Mouse (Mus musculus) regulatory T cell (primary cell): ENCODE data around the gene Mycbp.

Experiments used
- in situ Hi-C: fragments of 300-600 bp; cut with MboI, MseI; formaldehyde crosslinking; loops from one replicate; pipeline ENCODE4 v1.15.1; 2025; ENCODE audit warnings: high pct_unique_total_duplicates

The Mycbp gene

DNA sequence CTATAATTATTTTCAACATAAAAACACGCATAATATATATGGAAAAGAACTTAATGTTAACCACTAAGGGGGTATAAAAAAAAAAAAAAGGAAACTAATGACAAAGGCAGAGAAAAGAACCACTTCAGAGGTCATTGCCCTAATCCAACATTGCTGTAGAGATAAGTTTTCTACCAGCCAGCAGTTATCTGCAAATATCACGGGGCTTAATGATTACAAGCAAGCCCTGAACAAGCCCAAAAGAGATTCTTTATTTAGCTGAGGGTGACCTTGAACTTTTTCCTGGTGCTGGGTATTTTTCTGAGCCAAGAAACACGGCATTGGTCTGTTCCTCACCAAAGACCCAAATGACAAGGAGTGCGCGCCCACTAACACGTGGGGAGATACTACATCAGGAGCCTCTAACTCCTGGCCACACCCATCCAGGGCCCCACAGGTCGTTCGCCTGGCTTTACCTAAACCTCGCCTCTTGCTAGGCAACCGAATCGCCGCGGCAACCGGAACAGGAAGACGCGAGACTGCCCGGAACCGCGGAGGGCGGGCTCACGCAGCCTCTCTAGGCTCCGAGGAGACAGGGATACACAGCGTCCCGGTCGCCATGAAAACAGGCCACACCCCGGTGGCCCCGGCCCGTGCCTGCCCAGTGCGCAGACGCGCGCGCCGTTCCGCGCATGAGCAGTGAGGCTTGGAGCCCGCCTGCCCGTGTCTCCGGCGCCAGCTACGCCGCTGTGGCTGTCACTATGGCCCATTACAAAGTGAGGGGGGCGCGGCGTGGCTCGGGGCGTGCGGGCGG, at the start of gene Mycbp:
Gene Mycbp, plus strand, starts transcription at position 500 of the 793 bp plus-strand sequence.
- in situ Hi-C loops = loop anchor here (10.0 to 25.0 kb wide), 3 partner anchors 330 to 1042 kb away; partner anchors contain the start of genes 1110065P20Rik, Maneal and Yrdc

DNA sequence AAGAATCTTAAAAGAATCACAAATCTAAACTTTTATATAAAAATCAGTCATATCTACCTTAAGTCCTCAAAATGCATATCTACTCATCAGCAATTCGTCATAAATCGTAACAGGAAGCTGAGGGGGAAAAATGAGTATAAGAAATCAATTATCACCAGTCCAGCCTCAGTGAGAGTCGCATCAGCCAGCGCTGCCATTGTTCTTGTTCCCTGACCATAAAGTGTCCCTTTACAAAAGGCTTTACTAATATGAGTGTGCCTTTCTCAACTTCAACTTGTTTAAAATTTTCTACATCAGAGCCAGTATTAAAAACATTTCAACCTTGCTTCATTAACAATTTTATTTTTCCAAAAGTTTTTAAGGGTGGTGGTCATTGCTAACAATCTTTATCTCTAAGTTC, 47.7 kb upstream of the Mycbp start:
- in situ Hi-C loops = no loop called here

DNA sequence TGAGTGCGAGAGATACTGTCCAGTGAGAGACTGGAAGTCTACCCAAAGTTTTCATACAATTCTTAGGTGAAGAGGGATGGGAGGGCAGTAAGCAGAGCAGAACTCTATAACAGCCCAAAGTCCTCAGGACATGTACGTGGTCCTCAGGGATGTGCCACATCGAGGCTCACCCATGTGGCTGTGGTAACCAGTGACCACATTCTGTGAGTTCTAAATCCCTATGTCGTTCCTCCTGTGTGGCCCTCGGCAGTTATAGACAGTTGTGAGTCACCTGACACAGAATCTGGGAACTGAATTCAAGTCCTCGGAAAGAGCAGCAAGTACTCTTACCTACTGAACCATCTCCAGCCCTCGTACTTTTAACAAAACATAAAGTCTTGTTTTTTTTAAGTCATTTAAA, 46.5 kb upstream of the Mycbp start:
- in situ Hi-C loops = no loop called here

DNA sequence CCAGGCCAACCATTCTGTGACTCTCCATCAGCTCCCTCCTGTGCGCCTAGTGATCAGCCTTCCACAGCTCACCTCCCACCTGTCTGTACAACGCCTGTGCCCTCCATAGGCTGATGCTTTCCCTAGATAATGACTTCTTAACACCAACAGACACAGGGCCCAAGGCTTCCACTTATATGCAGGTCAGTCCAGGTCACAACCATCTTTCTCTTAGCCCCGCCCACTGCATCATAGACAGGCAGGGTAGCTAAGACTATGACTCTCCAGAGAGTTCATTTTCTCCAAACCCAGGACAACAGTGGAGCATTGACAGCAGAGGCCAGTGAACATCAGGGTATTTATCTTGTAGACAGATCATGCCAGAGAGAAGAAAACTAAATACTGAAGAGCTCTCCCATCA, 45.3 kb upstream of the Mycbp start, which contains the start of gene 4933427I04Rik:
Gene 4933427I04Rik, plus strand, starts transcription at position 301 of the 400 bp plus-strand sequence.
- in situ Hi-C loops = no loop called here

DNA sequence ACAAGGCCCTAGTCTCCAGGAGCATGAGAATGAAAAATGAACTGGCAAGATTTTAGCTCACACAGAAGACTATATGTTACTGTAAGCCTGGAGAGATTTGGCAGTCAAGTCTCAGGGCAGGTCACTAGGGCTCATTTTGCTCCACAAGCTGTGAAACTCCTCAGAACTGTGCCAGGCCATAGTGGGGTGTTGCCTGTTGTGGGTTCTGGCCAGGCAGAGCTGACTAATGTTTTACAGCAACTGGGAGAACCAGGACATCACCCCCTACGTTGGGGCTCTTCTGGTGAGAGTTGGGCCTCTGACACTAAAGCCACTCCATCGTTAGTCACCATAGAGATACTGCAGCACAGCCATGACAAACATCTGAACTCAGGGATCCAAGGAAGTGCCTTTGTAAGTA, 44.8 kb upstream of the Mycbp start:
- in situ Hi-C loops = no loop called here

DNA sequence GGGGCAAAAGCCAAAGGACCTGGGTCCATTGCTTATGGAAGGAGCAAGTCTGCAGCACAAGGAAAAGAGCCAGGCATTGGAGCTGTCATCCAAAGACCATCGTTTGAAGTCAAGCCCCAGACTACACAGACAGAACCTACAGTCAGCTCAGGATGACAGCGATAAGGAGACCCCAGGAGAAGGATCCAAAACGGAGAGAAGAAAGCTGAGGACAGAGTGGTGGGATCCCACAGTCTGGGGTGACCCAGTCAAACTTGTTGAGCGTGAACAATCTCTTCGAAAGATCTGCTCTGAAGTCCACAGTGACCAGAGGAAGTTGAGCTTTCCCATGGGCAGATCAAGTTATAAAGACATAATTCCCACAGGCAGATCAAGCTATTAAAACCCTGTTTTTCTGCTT, 44.0 kb upstream of the Mycbp start:
- in situ Hi-C loops = no loop called here

DNA sequence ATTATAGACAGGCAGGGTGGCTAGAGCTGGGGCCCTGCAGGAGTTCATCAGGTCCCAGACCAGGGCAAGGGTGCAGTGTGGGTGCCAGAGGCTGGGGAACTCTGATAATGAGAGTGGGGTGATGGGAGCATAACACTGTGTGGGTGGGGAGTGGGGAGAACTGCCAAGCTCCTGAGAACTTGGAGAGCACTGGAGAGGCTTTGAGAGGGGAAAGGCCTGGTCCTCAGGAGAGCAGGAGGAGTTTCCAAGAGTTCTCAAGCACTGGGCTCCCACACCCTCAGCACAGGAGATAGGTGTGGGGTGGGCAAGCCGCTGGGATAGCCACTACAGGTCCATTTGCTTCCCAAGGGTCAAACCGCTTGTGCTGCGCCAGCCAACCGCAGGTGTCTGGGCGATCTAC, 10.9 kb upstream of the Mycbp start:
- in situ Hi-C loops = no loop called here

DNA sequence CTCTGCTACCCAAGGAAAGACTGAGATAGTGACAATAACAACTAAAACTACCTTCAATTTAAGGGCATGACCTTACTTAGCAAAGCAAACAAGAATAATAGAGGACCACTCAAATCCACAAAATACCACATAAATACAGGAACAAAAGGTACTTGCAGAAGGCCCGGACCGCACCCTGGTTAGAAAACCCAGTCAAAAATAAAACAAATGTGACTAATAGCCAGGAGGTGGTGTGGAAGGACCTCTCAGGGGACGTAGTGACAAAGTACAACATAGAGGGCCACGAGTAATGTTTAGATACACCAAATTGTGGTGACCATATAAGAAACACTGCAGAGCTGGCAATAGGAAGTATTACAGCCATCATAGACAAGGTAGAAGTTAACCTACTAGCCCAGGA, 10.3 kb upstream of the Mycbp start:
- in situ Hi-C loops = no loop called here

DNA sequence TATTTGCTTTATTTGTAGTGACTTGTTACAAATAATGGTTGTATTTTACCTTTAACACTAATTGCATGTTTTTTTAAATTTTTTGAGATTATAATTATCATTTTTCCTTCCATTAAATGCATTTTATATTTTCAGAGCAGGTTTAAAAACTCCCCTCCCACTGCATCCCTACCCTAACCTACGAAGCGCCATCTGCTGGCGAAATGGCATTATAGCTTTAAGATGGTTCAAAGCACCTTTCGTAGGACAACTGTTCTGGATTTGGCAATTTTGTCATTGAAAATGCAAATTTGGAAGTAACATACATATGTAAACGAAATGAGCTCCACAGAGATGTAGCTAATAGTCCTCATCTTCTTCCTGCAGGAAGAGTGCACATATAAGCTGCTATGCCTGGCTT, 5.9 kb upstream of the Mycbp start:
- in situ Hi-C loops = loop anchor here (5.0 kb wide), 1 partner anchor 761 kb away; the partner anchor contains the start of gene Ppie

DNA sequence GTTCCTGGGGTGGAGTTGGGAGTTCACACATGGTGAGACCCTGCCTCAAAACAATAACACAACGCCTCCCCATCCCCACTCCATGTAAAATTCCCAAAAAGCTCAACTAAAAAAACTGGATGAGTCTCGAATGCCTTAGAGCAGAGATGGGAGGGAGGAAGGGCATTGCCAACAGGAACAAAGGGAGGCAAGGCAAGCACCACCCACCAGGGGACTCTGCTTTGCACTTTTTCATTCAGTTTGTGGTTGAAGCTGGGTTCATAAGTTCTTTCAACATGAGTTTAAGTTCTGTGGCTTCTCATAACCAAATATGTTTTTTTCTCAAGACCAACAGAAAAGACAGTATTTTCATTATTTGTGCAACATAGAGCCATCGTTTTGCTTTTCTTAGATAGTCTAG, 1.2 kb upstream of the Mycbp start:
- in situ Hi-C loops = loop anchor here (10.0 to 25.0 kb wide), 3 partner anchors 329 to 1041 kb away; partner anchors contain the start of genes 1110065P20Rik, Maneal and Yrdc

DNA sequence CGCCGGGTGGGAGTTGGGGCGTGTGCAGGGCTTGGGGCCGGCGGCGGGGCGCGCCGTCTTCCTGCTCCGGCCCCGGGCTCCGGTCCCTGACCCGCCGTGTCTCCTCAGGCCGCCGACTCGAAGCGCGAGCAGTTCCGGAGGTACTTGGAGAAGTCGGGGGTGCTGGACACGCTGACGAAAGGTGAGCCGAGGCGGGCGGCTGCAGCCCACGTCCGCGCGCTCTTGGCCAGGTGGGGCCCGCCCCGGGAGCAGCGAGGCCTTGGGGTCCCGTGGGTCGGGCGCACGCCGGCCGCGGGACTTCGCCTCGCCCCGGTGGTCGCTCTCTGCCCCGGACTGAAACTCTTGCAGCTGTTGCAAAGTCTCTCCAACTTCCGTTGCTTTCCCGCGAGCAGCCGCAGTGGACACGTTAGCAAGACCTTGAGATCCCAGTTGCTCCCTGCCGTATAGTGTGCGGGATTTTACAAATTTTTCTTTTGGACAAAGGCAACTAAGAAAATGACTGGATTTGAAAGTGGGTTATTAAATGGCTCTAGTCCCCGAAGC, 565 bp downstream of the Mycbp start:
- in situ Hi-C loops = loop anchor here (10.0 to 25.0 kb wide), 3 partner anchors 330 to 1043 kb away; partner anchors contain the start of genes 1110065P20Rik, Maneal and Yrdc

DNA sequence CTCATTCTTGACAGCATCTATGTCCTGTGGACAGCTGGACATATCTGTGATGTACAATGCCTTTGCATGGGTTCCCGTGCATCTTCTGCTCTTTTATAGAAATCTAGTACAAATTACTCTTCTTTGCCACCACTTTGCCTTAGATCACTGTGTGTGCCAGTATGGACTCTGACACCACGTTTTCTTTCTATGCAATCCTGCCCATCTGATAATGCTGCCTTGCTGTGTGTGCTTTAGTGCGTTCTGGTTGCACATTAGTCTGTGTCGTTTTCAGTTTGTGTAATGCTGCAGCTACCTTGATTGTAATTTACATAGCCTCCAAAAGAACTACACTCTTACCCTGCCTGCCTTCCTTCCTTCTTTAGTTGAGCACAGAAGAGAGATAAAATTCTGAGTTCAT, 6.9 kb downstream of the Mycbp start:
- in situ Hi-C loops = loop anchor here (25.0 kb wide), 2 partner anchors 951 to 1049 kb away; partner anchors contain the start of genes 1110065P20Rik, Maneal and Yrdc

DNA sequence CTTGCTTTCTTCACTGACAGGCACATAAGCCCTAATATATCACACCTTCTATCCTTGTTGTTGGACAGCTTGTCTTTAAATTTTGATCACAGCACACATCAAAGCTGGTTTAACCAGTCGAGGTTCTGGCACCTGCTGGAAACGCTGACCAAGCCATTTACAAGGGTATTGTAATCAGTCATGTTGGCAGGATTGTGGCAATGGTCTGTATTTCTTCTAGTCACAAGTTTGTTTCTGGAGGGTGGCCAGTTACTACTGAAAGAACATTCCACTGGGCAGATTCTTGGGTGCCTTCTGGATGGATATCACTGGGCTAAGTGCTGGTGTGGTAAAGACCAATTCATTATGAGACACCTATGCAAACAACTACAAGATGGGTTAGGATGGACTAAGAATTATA, 7.8 kb downstream of the Mycbp start:
- in situ Hi-C loops = loop anchor here (25.0 kb wide), 2 partner anchors 950 to 1050 kb away; partner anchors contain the start of genes 1110065P20Rik, Maneal and Yrdc

DNA sequence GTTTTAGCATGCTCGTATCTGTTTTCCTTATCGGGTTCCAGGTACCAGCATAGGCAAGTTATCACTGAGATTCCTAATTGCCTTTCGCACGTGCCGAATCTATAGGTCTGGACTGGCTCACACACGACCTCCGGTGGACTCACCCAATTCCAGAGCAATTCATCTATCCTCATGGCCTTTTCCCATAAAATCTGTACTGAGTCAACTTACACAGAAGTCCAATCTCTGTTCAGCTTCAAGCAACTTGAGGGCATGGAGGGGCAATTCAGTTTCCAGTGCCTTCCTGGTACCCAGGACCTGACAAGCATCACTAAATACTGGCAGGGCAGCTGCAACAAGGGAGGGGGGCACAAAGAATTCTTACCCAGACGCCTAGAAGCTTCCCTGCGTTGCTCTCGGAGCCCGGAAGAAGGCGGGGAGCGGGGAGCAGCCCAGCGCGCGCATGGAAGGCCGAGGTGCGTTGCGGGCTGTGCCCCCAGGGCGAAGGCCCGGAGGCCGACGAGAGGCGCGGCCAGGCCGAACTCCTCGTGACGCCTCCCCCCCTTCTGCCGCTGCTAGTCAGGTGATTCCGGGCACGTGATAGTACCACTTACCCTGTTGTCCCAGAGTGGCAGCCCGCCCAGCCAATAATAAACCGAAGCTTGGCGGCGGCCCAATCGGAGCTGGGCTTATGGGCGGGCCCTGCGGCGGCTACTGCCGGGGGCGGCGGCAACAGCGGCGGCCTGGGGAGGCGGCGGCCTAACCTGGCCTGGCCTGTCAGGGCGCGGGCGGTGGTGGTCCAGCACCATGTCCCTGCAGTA, 12.3 kb downstream of the Mycbp start, which contains the start of gene Rragc:
Gene Rragc, plus strand, starts transcription at position 699 of the 800 bp plus-strand sequence.
- in situ Hi-C loops = loop anchor here (25.0 kb wide), 2 partner anchors 945 to 1055 kb away; partner anchors contain the start of genes 1110065P20Rik, Maneal and Yrdc

DNA sequence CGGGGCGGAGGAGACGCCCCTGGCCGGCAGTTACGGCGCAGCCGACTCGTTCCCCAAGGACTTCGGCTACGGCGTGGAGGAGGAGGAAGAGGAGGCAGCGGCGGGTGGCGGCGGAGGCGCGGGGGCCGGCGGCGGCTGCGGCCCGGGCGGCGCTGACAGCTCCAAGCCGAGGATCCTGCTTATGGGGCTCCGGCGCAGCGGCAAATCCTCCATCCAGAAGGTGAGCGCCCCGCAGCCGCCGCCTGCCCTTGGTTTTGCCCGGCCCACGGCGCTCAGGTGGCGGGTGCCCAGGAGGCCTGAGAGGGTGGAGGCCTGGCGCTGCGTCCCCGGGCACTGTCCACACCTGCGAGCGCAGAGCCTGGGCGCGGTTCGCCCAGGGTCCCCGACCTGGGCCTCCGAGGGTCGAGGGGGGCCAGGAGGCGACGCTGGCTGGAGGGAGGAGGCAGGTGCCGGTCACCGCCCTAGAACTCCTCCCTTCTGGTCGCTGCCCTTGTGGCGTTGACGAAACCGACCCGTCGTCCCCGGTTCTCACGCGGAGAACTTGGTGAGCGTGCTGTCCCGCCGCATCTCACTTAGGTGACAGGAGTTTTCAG, 13.0 kb downstream of the Mycbp start, which contains the start of gene 4930535I16Rik:
Gene 4930535I16Rik, minus strand, starts transcription at position 475 of the 593 bp plus-strand sequence.
- in situ Hi-C loops = loop anchor here (25.0 kb wide), 2 partner anchors 945 to 1055 kb away; partner anchors contain the start of genes 1110065P20Rik, Maneal and Yrdc

DNA sequence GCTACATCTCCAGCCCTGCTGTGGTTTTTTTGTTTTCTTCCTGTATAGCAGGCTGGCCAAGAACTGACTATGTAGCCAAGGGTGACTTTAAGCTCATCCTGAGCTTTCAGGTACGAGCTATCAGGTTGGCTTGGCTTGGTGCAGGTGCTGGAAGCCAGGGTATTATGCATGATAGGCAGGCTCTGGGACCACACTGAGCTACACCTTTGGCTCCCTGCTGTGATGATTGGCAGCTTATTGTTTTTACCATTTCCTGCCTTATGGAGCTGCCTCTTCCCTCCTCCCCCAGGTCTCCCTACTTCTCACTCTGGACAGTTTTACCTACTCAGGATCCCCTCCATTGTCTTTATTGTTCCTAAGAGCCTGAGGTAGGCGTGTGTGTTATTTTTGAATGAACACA, 14.2 kb downstream of the Mycbp start:
- in situ Hi-C loops = loop anchor here (25.0 kb wide), 2 partner anchors 943 to 1057 kb away; partner anchors contain the start of genes 1110065P20Rik, Maneal and Yrdc

DNA sequence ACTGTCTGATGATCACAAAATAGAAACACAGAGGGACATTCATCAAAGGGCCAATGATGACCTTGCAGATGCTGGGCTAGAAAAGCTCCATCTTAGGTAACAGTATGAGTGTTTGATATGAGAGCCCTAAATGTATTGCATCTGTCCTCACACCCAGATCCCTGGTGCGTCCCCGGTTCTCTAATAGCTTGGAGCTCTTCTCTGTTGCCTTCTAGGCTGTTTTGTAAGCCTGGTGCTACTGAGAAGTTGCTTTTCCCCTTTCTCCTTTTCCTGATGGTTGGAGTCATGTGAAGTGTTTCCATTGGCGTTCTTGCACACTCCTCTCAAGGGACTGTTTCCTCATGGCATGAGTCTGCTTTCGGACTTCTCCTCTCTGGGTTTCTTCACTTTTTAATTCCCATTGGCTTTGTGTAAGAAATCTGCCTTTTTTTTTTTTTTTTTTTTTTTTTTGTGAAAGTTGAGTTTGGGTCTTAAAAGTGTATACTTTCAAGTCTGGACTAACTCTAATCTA, 16.5 kb downstream of the Mycbp start:
- in situ Hi-C loops = loop anchor here (10.0 to 25.0 kb wide), 3 partner anchors 764 to 1059 kb away; partner anchors contain the start of genes 1110065P20Rik, Maneal and Yrdc

DNA sequence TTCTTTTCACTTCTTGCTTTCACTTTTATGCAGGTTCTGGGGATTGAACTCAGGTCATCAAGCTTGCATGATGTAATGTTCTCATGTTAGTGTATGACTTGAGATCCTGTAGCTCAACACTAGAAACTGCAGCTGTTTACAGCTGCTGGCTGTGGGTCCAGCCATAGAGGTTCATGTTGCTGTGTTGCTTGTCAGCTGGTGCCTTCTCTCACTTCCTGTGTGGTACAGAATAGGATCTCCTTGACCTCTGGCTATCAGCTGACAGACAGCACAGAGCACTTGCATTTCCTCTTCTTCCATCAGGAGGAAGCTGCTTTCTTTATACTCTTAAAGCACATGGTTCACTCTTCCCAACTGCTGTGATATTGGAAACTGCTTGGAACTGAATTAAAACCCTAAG, 23.3 kb downstream of the Mycbp start:
- in situ Hi-C loops = loop anchor here (10.0 kb wide), 1 partner anchor 757 kb away; no protein-coding TSS in a partner anchor

DNA sequence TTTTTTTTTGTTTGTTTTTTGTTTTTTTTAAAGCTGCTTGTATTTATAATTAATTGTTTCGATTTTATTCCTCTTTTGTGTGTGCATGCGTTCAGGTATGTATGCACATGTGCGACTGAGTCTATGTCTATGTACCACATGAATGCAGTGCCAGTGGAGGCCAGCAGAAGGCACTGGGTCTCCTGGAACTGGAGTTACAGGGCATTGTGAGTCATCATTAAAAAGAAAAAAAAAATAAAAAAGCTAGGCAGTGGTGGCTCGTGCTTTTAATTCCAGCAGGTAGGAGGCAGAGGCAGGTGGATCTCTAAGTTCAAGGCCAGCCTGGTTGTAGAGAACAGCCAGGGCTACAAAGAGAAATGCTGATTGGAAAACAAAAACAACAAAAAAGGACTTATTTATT, 25.4 kb downstream of the Mycbp start:
- in situ Hi-C loops = loop anchor here (10.0 kb wide), 1 partner anchor 755 kb away; no protein-coding TSS in a partner anchor

DNA sequence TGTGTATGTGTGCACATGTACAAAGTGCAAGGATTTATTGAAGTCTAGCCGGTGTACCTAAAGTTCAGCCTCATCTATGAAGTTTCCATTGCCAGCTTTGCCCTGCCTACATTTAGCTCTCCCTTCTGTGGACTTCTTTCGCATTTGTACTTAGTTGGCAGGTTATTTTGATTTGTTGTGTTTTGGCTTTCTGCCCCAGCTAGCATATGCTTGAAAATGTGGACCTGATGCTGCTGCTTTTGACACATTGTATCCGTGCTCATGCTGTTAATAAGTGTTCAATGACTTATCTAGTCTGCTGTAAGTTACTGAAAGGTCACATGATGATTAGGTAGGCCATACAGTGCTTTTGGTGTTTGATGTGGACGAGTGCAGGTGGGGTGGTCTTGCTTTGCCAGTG, 29.7 kb downstream of the Mycbp start:
- in situ Hi-C loops = no loop called here
